Mouse (Mus musculus) bone marrow, adult 2 months (tissue): ENCODE results near the gene Rnf224. TPM values are rescaled to one million over a fixed set of nuclear protein-coding genes. Genes with fewer than 3 reads are reported as not detected.

Source experiments
- H3K27ac ChIP-seq: fragments of 200-500 bp; 2 replicates; pipeline ENCODE4 v1.5.1; 2012; ENCODE audit warnings: low read depth, mild to moderate bottlenecking, control low read depth, inconsistent platforms, low read length; ENCODE audit not compliant: control insufficient read depth, poor library complexity, insufficient read depth
- H3K4me1 ChIP-seq: fragments of 200-500 bp; 2 replicates; pipeline ENCODE4 v1.6.1; 2011; ENCODE audit warnings: low read length; ENCODE audit not compliant: control insufficient read depth, insufficient read depth
- H3K4me3 ChIP-seq: fragments of 200-500 bp; replicated peaks from 2 replicates; pipeline ENCODE3; 2011; ENCODE audit warnings: mild to moderate bottlenecking, low read depth, low read length, control low read depth; ENCODE audit not compliant: control insufficient read depth
- CTCF ChIP-seq: fragments of 200-500 bp; IDR thresholded peaks from 2 replicates; pipeline ENCODE4 v1.5.1; 2011; ENCODE audit warnings: low read length, control low read depth; ENCODE audit not compliant: control insufficient read depth, insufficient read depth
- POLR2A ChIP-seq: fragments of 200-500 bp; IDR thresholded peaks from 2 replicates; pipeline ENCODE4 v1.6.1; 2011; ENCODE audit warnings: low read depth, mild to moderate bottlenecking, control low read depth, low read length, borderline replicate concordance; ENCODE audit not compliant: control insufficient read depth
- WGBS: fragments of 180-500 bp; shearing (Covaris S2); methylation state at CpG from one replicate; pipeline ENCODE4 v1.1.7; 2018; 5-methylcytosine and 5-hydroxymethylcytosine counted together
- polyA plus RNA-seq: library from polyadenylated mRNA; stranded (reverse); fragments of >200 nt; gene quantifications from 2 replicates; pipeline ENCODE4 v1.2.4, GENCODE M21; 2011; ENCODE audit warnings: low replicate concordance; ENCODE audit not compliant: missing spikeins, insufficient read depth, insufficient read length

Gene Rnf224
- polyA plus RNA-seq, 1 experiment = not detected

DNA sequence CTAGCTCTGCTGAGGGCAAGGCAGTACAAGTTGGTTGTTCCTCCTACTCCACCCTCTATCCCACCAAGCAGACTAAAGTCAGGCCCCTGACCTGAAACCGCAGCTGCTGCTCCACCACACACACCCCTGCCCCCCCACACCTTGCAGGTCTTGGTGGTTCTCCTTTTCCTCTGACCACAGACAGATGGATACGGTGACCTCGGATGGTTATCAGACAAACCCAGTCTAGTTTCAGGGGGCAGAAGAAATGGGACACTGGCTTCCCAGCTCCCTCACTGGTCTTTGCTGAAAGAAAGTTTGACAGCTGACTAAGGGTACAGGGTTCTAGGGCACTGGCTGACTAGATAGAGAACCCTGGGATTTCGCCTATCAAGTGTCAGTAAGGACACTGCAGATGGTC lies 3.2 kb downstream of the Rnf224 start:
- H3K4me1 ChIP-seq = no peaks in the 10 kb centered on the region; the same call in 1 of the 2 replicates
- TF ChIP-seq POLR2A (no peak), CTCF (no peak)
- no peak overlapping the region for H3K27ac ChIP-seq
- H3K4me3 ChIP-seq = no peak overlapping the region
- 10% methylated on average over 4 of the region's 4 CpGs for WGBS

DNA sequence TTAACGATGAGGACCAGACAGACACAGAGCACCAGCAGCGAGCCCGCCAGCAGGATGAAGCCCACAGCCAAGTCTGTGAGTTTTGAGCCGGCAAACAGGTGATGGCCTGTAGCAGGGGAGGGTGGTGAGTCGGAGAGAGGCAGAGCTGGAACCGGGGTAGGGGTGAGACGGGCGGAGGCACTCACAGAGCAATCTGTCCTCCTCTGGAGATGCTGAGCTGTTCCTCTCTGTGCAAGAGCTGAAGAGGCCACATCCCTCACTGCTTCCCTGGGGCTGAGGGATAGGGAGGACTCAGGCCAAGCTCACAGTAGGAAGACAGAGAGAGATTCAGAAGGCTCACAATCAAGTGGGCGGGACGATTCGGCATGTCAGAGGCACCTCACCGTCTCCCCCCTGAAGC lies 5.5 kb downstream of the Rnf224 start:
- 81% methylated on average over 12 of the region's 12 CpGs for WGBS
- Histone ChIP-seq H3K27ac (no peak overlapping the region), H3K4me3 (no peak overlapping the region), H3K4me1 (no peaks in the 10 kb centered on the region)
- TF ChIP-seq POLR2A = no peak
- no peak for TF ChIP-seq CTCF

DNA sequence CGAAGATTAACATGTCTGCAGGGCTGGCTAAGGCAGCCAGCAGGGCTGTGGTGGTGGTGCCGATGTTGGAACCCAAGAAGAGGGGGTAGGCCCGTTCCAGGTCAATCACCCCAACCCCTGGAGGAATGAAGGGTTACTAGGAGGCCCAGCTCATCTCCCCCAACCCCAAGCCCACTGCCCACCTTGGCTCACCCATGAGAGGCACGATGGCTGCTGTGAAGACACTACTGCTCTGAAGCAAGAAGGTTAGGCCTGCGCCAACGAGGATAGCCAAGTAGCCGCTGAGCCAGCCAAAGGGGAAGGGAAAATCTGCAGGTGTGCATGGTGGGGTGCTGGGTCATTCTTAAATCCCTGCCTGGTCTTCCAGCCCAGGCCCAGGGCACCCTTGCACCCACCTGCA lies 6.0 kb downstream of the Rnf224 start:
- Histone ChIP-seq H3K4me1 (no peaks in the 10 kb centered on the region), H3K27ac (no peak overlapping the region), H3K4me3 (no peak overlapping the region)
- 86% methylated on average over 7 of the region's 7 CpGs for WGBS
- TF ChIP-seq CTCF (no peak), POLR2A (no peak)

DNA sequence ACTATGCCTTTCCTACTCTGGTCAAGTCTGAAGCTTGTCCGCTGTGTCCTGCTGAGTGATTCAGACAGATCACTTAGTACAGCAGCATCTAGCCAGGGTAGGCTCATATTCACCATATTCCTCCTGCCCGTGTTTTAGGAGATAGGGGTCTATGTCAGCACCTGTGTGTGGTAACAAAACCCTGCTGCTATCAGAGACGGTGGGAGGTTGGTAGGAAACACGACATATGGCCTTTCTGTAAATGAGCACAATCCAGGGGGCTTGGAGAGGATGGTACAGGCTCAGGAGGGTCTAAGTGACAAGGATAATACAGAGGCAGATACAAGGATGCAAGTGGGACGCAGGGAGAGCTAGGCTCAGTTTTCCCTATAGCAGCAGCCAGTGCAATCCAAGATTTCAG lies 7.0 kb downstream of the Rnf224 start:
- no peak for TF ChIP-seq CTCF
- TF ChIP-seq POLR2A = no peak
- whole genome bisulfite sequencing = 81% methylated on average over 5 of the region's 5 CpGs
- Histone ChIP-seq H3K4me1 (no peaks in the 10 kb centered on the region), H3K4me3 (no peak overlapping the region), H3K27ac (no peak overlapping the region)

DNA sequence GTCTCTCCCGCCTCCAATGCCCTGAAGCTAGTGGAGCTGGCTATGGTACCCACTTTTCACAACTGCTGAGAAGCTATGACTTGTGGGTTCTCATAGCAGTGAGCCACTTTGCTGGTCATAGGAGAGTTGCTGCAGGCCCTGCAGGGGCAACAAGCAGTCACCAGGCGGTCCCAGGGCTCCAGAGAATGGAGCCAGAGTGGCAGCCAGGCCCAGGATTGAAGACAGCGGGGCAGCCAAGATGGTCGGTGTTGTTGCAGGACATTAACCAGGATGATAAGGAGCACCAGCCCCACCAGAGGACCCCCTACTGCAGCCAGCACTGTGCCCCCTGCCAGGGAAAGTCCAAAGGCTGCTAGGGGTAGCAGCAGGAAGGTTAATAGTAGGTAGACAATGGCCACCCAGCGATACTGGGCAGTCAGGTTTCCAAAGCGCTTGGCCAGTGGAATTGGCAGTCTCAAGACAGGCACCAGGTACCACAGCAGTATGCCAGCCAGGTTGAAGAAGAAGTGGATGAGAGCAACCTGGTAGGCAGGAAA lies 7.5 kb downstream of the Rnf224 start:
- no peak for TF ChIP-seq CTCF
- no peak for TF ChIP-seq POLR2A
- no peak overlapping the region for H3K4me3 ChIP-seq
- 75% methylated on average over 6 of the region's 6 CpGs for WGBS
- H3K27ac ChIP-seq = 0 out of 2 replicates have a peak overlapping the region, but pooled peaks have one; percentile 74
- H3K4me1 ChIP-seq = no peaks in the 10 kb centered on the region

DNA sequence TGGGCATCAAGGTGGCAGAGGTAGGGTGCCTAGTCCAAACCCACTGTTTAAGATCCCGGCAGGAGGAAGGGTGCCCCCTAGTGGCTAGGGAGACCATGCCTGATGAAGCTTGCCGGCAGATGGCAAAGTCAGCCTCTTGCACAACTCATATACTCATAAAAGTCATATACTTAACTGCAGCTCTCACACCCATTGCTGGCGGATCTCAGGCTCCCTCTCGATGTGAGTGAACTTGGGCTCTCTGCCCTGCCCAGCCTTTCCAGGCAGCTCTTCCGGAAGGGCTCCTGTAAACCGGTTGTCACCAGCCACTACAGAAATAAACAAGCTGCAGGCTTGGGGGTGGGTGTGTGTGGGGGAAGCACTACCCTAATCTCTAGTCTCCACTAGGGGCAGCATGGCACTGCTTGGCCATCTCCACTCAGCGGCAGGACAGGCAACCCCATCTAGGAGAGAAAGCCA lies 8.1 kb downstream of the Rnf224 start:
- peak overlapping the region; percentile 54 for H3K4me3 ChIP-seq
- H3K27ac ChIP-seq = peak overlapping the region; percentile 74
- under 1% methylated on average over 7 of the region's 7 CpGs for WGBS
- TF ChIP-seq POLR2A (no peak), CTCF (peak; percentile 99)
- no peaks in the 10 kb centered on the region for H3K4me1 ChIP-seq

DNA sequence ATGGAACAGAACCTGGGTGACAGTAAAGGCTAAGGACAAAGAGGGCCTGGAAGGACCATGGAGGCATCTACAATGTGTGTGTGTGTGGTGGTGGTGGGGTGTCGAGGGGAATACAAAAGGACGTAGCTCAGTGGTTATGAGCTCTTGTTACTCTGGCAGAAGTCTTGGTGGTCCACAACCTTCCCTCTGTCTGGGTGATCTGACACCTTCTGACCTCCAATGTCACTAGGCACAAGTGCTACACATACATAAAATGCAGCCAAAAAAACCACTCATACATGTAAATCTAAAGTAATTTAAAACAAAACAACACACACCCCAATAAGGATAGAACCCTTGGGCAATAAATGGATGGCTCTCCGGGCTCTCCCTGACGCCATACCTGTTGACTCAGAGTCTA lies 9.2 kb downstream of the Rnf224 start:
- Histone ChIP-seq H3K4me1 (no peaks in the 10 kb centered on the region), H3K4me3 (no peak overlapping the region), H3K27ac (no peak overlapping the region)
- TF ChIP-seq CTCF (no peak), POLR2A (no peak)
- 85% methylated on average over 4 of the region's 4 CpGs for WGBS

DNA sequence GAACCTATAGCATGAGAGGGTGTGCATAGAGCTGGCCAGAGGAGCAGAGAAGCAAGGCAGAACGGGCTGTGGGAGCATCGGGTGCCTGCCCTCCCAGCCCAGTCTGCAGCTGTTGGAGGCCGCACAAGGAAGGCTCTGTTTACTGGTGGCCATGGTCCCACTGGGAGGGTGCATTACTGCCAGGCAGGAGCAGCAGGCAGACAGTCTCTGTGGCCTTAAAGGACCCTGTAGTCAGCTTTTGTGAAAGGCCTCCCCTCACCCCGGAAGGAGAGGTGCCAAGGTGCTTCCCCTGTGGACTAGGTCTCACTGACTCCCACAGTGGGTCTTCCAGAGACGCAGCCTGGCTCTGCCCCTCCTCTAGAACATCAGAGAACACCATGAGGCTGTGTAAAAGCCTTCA lies 9.7 kb downstream of the Rnf224 start:
- no peak overlapping the region for H3K4me3 ChIP-seq
- no peak for TF ChIP-seq POLR2A
- no peak for TF ChIP-seq CTCF
- H3K4me1 ChIP-seq = no peaks in the 10 kb centered on the region; the same call in 1 of the 2 replicates
- WGBS = 82% methylated on average over 5 of the region's 5 CpGs
- H3K27ac ChIP-seq = no peak overlapping the region
